Mouse (Mus musculus) yolk sac, embryonic 10.5 days (tissue): ENCODE measurements around the gene Gm7942.
"Not testable (repeated sequence)": the region's sequence is repeated elsewhere in the genome, so short reads cannot be mapped to it uniquely, and the experiment has no call there.

Source experiments
- DNase-seq: peaks from one replicate; pipeline ENCODE4 v3.0.0-alpha.2; 2017; ENCODE audit warnings: low spot score

The Gm7942 gene

GRCm38 (mm10) chr5:95106638-95107037 lies at the start of gene Gm7942:
Gm7942 (plus strand) TSS chr5:95106938.
- DNase-seq: not testable (repeated sequence)
